Mouse (Mus musculus): ENCODE measurements around the gene Olfr38. TPM values are rescaled to one million over a fixed set of nuclear protein-coding genes. Genes with fewer than 3 reads are reported as not detected.

Olfr38 gene
- polyA plus RNA-seq, 1 experiment from 2014 or later: not detected

DNA sequence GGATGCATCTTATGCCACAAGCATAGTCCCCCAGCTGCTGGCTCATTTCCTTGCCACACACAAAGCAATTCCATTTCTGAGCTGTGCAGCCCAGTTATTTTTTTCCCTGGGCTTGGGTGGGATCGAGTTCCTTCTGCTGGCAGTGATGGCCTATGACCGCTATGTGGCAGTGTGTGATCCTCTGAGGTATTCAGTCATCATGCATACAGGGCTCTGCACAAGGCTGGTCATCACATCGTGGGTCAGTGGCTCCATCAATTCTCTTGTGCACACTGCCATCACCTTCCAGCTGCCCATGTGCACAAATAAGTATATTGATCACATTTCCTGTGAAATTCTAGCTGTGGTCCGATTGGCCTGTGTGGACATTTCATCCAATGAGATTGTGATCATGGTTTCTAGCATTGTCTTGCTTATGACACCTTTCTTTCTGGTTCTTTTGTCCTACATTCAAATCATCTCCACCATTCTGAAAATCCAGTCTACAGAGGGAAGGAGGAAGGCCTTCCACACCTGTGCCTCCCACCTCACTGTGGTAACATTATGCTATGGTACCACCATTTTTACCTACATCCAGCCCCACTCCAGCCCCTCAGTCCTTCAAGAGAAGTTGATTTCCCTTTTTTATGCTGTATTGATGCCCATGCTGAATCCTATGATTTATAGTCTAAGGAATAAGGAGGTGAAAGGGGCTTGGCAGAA, 34.2 kb downstream of the Olfr38 start:
- Histone ChIP-seq H3K4me1 (ENCODE audit: control insufficient read depth, insufficient read depth, low read length) (peaks cover 3% of the 10 kb centered on the region), H3K9me3 (replicated peaks; ENCODE audit: control insufficient read depth, low read length, poor library complexity, severe bottlenecking) (no peaks in the 10 kb centered on the region), H3K9ac (ENCODE audit: low read depth, low read length) (no peak overlapping the region), H3K36me3 (ENCODE audit: control insufficient read depth, insufficient read depth, low read length) (no peaks in the 10 kb centered on the region), H3K4me2 (ENCODE audit: low read length) (0 out of 2 replicates have a peak overlapping the region, but pooled peaks have one; percentile 12), H3K4me3 (ENCODE audit: low read depth, low read length) (no peak overlapping the region), H3K27ac (ENCODE audit: low read length) (peak overlapping the region; percentile 73), H3K27me3 (ENCODE audit: control insufficient read depth, insufficient read depth, low read depth, low read length) (no peaks in the 10 kb centered on the region)
- ATAC-seq: peak; percentile 81
- 35% methylated on average over 4 of the region's 4 CpGs for WGBS

DNA sequence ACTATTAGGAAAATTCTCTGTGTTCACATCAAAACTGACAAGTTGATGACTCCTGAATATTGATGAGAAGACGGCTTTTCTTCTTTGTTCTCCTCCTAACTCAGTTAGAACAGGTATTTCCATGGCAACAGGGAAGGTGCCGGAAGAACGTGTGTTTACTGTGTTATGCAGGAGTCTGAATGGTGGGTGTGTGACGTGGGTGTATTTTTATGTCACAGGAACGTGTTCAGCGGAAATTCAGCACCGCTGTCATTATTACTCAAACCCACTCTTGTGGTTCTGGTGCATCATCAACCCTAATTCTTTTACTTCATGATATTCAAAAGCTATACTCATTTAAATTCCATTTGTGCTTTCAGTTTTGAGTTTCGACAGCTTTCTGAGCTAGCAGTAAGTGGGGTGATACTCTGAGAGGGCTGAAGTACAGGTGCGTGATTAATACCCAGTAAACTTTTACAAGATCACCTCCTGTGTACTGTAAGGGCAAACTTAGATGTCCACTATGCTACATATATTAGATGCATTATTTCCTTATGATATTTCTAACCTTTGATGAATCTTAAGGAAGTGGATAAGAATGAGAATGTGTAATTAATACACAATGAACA, 34.8 kb downstream of the Olfr38 start:
- ATAC-seq: peak; percentile 95
- H3K4me1 ChIP-seq (ENCODE audit: control insufficient read depth, insufficient read depth, low read length): peaks cover 3% of the 10 kb centered on the region
- no peak overlapping the region for H3K4me3 ChIP-seq (ENCODE audit: low read depth, low read length)
- H3K27me3 ChIP-seq (ENCODE audit: control insufficient read depth, insufficient read depth, low read depth, low read length): no peaks in the 10 kb centered on the region
- 0 out of 2 replicates have a peak overlapping the region, but pooled peaks have one; percentile 24 for H3K4me2 ChIP-seq (ENCODE audit: low read length)
- no peaks in the 10 kb centered on the region for H3K36me3 ChIP-seq (ENCODE audit: control insufficient read depth, insufficient read depth, low read length)
- H3K27ac ChIP-seq (ENCODE audit: low read length): peak overlapping the region; percentile 73
- no peaks in the 10 kb centered on the region for H3K9me3 ChIP-seq (replicated peaks; ENCODE audit: control insufficient read depth, low read length, poor library complexity, severe bottlenecking)
- WGBS: 65% methylated on average over 9 of the region's 9 CpGs
- H3K9ac ChIP-seq (ENCODE audit: low read depth, low read length): no peak overlapping the region

DNA sequence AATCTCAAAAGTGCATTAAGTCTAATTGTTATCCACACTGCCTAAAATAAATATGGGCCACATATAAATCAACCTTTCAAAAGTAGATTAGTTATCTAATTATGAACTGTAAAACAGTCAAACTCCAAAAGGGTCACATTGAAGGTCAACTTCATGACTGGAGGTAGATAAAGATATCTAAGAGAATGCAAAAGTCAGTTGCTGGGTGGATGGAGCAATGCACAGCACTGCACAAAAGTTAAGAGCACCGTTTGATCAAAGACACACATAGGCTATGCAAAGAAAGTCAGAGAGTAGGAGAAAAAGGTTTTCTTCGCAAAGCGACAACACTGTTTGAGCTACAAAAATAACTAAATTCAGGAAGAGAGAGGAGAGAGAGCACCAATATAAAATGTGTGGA, 38.8 kb downstream of the Olfr38 start:
- peaks cover 3% of the 10 kb centered on the region for H3K4me1 ChIP-seq (ENCODE audit: control insufficient read depth, insufficient read depth, low read length)
- no peak overlapping the region for H3K9ac ChIP-seq (ENCODE audit: low read depth, low read length)
- H3K27ac ChIP-seq (ENCODE audit: low read length): no peak overlapping the region
- no peak overlapping the region for H3K4me3 ChIP-seq (ENCODE audit: low read depth, low read length)
- H3K4me2 ChIP-seq (ENCODE audit: low read length): no peak overlapping the region
- WGBS: 84% methylated on average over 3 of the region's 3 CpGs
- no peak for ATAC-seq
- no peaks in the 10 kb centered on the region for H3K27me3 ChIP-seq (ENCODE audit: control insufficient read depth, insufficient read depth, low read depth, low read length)
- no peaks in the 10 kb centered on the region for H3K36me3 ChIP-seq (ENCODE audit: control insufficient read depth, insufficient read depth, low read length)
- H3K9me3 ChIP-seq (replicated peaks; ENCODE audit: control insufficient read depth, low read length, poor library complexity, severe bottlenecking): no peaks in the 10 kb centered on the region

DNA sequence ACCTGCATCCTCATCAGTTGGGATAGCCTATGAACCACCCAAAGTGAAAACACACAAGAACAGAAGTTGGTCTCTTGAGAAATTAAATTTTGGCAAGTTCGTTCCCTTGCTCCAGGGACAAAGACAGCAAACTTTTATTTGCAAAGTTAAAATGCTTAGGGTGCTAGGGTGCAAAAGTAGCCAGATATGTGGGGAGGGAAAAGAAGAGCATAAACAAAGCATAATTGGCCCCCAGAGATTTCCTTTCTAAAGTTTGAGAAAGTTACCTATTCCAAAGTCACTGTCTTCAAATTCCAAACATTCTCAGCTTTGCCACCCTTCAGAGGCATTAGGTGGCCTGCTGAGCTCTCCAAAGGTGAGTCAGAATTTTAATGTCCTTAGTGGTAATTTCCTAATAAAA, 55.4 kb downstream of the Olfr38 start, which contains the start of gene Olfr450:
Gene Olfr450, plus strand, starts transcription at position 301 of the 400 bp plus-strand sequence.
- 94% methylated on average over 1 of the region's 1 CpGs for WGBS
- no peaks in the 10 kb centered on the region for H3K27me3 ChIP-seq (ENCODE audit: control insufficient read depth, insufficient read depth, low read depth, low read length)
- no peak for ATAC-seq
- H3K27ac ChIP-seq (ENCODE audit: low read length): no peak within 1 kb of the TSS
- no peak within 1 kb of the TSS for H3K9ac ChIP-seq (ENCODE audit: low read depth, low read length)
- H3K4me1 ChIP-seq (ENCODE audit: control insufficient read depth, insufficient read depth, low read length): no peaks in the 10 kb centered on the region
- H3K4me3 ChIP-seq (ENCODE audit: low read depth, low read length): no peak within 1 kb of the TSS
- H3K9me3 ChIP-seq (replicated peaks; ENCODE audit: control insufficient read depth, low read length, poor library complexity, severe bottlenecking): no peaks in the 10 kb centered on the region
- no peaks in the 10 kb centered on the region for H3K36me3 ChIP-seq (ENCODE audit: control insufficient read depth, insufficient read depth, low read length)
- no peak within 1 kb of the TSS for H3K4me2 ChIP-seq (ENCODE audit: low read length)

Other genes starting within 250 kb of the Olfr38 start
- gene Olfr455, start 208.8 kb upstream of the Olfr38 start, polyA plus RNA-seq (2015; fragmentation: Nextera tagmentation; extraction: Ambion mirVana): not detected in 2 replicates
- gene Tcaf3, start 158.7 kb upstream of the Olfr38 start, polyA plus RNA-seq (2015; fragmentation: Nextera tagmentation; extraction: Ambion mirVana): not detected in 2 replicates
- gene Tcaf2, start 111.2 kb upstream of the Olfr38 start, polyA plus RNA-seq (2015; fragmentation: Nextera tagmentation; extraction: Ambion mirVana): 1.8 and 2.2 TPM in 2 replicates
- gene Tcaf1, start 46.3 kb upstream of the Olfr38 start, polyA plus RNA-seq (2015; fragmentation: Nextera tagmentation; extraction: Ambion mirVana): 233 and 247 TPM in 2 replicates
- not detected in 2 replicates for gene Olfr453, start 17.0 kb upstream of the Olfr38 start, polyA plus RNA-seq (2015; fragmentation: Nextera tagmentation; extraction: Ambion mirVana)
- gene Olfr452, start 28.7 kb downstream of the Olfr38 start, polyA plus RNA-seq (2015; fragmentation: Nextera tagmentation; extraction: Ambion mirVana): not detected in 2 replicates
- gene Olfr450, start 55.5 kb downstream of the Olfr38 start, polyA plus RNA-seq (2015; fragmentation: Nextera tagmentation; extraction: Ambion mirVana): not detected in 2 replicates
- not detected in 2 replicates for gene Olfr449, start 78.0 kb downstream of the Olfr38 start, polyA plus RNA-seq (2015; fragmentation: Nextera tagmentation; extraction: Ambion mirVana)
- not detected in 2 replicates for gene Olfr448, start 134.0 kb downstream of the Olfr38 start, polyA plus RNA-seq (2015; fragmentation: Nextera tagmentation; extraction: Ambion mirVana)
- not detected in 2 replicates for gene Olfr447, start 152.5 kb downstream of the Olfr38 start, polyA plus RNA-seq (2015; fragmentation: Nextera tagmentation; extraction: Ambion mirVana)
- gene Olfr446, start 165.0 kb downstream of the Olfr38 start, polyA plus RNA-seq (2015; fragmentation: Nextera tagmentation; extraction: Ambion mirVana): not detected in 2 replicates
- gene Olfr444, start 192.7 kb downstream of the Olfr38 start, polyA plus RNA-seq (2015; fragmentation: Nextera tagmentation; extraction: Ambion mirVana): not detected in 2 replicates

Measured in midbrain, embryonic 16.5 days (tissue).